Mouse (Mus musculus): Measurements from ENCODE around the gene Slc39a11.

DNA sequence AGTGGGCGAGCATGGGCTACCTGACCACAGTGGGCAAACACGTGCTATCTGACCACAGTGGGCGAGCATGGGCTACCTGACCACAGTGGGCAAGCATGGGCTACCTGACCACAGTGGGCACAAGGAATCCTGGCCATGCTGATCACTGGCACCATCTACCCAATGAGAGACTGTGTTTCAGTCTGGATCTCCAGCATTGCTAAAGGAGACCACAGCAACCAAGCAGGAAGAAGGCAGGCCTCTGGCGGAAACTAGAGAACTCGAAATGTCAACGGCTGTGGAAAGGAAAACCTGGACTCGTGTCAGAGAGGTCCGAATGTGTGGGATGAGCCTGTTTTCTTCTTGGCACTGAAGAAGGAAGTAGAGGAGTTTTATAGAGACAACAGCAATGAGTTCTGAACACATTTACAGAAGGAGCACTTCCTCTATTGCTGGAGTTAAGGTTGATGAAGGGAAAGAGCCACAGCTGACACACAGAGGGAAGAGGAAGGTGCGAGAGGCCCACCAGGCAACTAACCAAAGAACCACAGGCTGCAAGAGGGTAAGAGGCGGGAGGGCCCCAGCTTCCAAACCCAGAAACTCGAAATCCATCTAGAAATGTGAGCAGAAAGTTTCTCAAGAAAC, 105.8 kb downstream of the Slc39a11 start:
- TF ChIP-seq CTCF (IDR thresholded peaks at IDR 0.05; ENCODE audit: extremely low read depth, insufficient read length, insufficient replicate concordance, low read depth, low read length) (no peak), POLR2A (IDR thresholded peaks at IDR 0.05; ENCODE audit: low read depth, low read length) (no peak)

Measured in small intestine, adult 2 months (tissue).